Mouse (Mus musculus): ENCODE data around the gene Elof1.

DNA sequence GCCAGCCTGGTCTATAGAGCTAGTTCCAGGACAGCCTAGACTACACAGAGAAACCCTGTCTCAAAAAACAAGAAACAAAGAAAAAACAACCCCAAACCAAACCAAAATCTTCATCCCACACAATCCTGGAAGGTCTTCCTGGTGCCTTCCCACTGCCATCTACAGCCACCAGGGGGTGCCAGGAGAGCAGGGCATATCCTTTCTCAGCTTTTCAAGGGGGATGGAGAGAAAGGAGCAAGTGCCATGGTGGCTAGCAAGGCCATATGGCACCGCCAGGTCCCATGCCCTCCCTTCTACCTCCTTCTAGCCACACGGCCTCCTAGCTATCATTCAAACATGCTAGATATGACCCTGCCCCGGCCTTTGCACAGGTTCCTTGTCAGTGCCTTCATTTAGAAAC, 50.5 kb downstream of the Elof1 start:
- TF ChIP-seq CTCF (IDR thresholded peaks at IDR 0.05) (peak; percentile 89), POLR2A (IDR thresholded peaks at IDR 0.05; ENCODE audit: insufficient read depth, low read depth, low read length) (no peak)
